In genomic region chr12:99430992-99431391, GRCm38 (mm10) we compare ENCODE assay signal across 15 mouse cellular contexts.
"Had no signal": no experiment of that assay in that cellular context is flagged by ENCODE, and none has a peak within 500 bp of the region (broad histone marks: within the 10 kb centered on the region; RNA-seq: fewer than 3 reads in every experiment).

No protein-coding gene starts in this region.

- H3K36me3 ChIP-seq: limb, embryonic 10.5 days; midbrain, embryonic 12.5 days; midbrain, embryonic 15.5 days had no signal

- DNase-seq: kidney, adult 2 months; kidney, postnatal 25 days; layer of hippocampus, adult 9-11 months; liver, postnatal 0 days; lung, embryonic 14.5 days; spleen, adult 18-20 months; thymus, adult 2 months; thymus, postnatal 14 days; thymus, postnatal 4 days had no signal

- H3K27me3 ChIP-seq: limb, embryonic 13.5 days; midbrain, embryonic 12.5 days; midbrain, embryonic 15.5 days had no signal

- ATAC-seq: intestine, embryonic 16.5 days; liver, postnatal 0 days; lung, postnatal 0 days; midbrain, embryonic 15.5 days had no signal
